Mouse (Mus musculus): ENCODE results near the gene Aco2. TPM values are rescaled to one million over a fixed set of nuclear protein-coding genes. Genes with fewer than 3 reads are reported as not detected.

The Aco2 gene
- polyA plus RNA-seq, 1 experiment from 2014 or later, result 105 TPM

GRCm38 (mm10) chr15:81939774-81940173 is 67.7 kb downstream of the Aco2 start:
- Histone ChIP-seq H3K9ac (no peak overlapping the region), H3K27me3 (peaks cover 33% of the 10 kb centered on the region), H3K4me1 (replicated peaks) (peaks cover 47% of the 10 kb centered on the region), H3K36me3 (no peaks in the 10 kb centered on the region), H3K4me3 (replicated peaks) (no peak overlapping the region), H3K9me3 (replicated peaks) (no peaks in the 10 kb centered on the region), H3K4me2 (no peak overlapping the region), H3K27ac (no peak overlapping the region)
- WGBS (ENCODE audit: insufficient replicate concordance), result 36% methylated on average over 4 of the region's 4 CpGs
- ATAC-seq (ENCODE audit: low read depth) (peak; percentile 62), DNase-seq (no peak)

DNA sequence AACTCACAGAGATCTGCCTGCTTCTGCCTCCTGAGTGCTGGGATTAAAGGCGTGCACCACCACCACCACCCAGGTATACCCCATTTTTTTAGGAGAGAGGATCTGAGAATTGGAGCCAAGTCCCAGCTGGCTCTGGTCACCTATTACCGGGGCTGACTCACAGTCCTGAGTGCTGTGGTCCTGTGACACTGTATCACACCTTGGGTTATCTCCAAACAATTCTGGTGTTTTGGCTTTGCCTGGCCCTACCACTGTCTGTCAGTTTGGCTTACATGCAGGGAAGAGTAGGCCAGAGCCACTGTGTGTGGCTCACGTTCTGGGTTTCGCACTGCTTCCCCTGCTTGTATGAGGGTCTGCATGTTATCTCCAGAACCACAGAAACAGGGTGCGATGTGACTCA is 68.1 kb downstream of the Aco2 start:
- DNase-seq (no peak), ATAC-seq (ENCODE audit: low read depth) (no peak)
- H3K9me3 ChIP-seq (replicated peaks), result no peaks in the 10 kb centered on the region
- H3K4me2 ChIP-seq, result no peak overlapping the region
- H3K36me3 ChIP-seq, result no peaks in the 10 kb centered on the region
- no peak overlapping the region for H3K27ac ChIP-seq
- H3K4me3 ChIP-seq (replicated peaks), result no peak overlapping the region
- 69% methylated on average over 5 of the region's 5 CpGs for WGBS (ENCODE audit: insufficient replicate concordance)
- H3K27me3 ChIP-seq, result peaks cover 33% of the 10 kb centered on the region
- H3K4me1 ChIP-seq (replicated peaks), result peaks cover 47% of the 10 kb centered on the region
- H3K9ac ChIP-seq, result no peak overlapping the region

- 76% methylated on average over 2 of the region's 2 CpGs for WGBS (ENCODE audit: insufficient replicate concordance)
- no peak overlapping the region for H3K4me3 ChIP-seq (replicated peaks)
- no peaks in the 10 kb centered on the region for H3K36me3 ChIP-seq
- no peak for ATAC-seq (ENCODE audit: low read depth)
- H3K9me3 ChIP-seq (replicated peaks), result no peaks in the 10 kb centered on the region
- H3K9ac ChIP-seq, result no peak overlapping the region
- H3K27ac ChIP-seq, result no peak overlapping the region
- no peak overlapping the region for H3K4me2 ChIP-seq
- peaks cover 45% of the 10 kb centered on the region for H3K4me1 ChIP-seq (replicated peaks)
- H3K27me3 ChIP-seq, result peaks cover 28% of the 10 kb centered on the region
- no peak for DNase-seq
Measured at GRCm38 (mm10) chr15:81941010-81941409, 68.9 kb downstream of the Aco2 start.

DNA sequence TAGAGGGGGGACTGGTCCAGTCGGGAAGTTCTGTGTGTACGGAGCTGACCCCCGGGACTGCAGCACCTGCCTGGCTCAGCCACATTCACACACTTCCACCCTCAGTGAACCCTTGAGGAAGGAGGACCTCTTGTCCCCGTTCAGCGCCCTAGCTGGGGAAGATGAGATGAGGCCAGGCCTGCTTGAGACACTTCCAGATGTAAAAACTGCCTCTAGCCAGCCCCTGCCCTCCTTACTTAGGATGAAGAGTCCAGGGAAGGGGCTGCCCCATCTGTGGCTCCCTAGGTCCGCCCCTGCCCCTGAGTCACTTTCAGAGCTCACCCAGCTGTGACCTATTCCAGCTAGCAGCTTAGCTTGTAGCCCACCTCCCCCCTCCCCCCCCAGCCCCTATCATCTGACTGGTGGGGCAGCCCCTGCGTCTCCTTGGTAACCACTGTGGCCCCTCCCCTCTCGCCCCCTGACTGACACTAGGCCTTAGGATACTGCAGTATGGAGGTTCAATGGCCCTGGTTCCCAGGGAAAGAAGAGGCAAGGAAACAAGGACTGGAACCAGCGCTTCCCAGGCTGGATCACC is 71.2 kb downstream of the Aco2 start:
- Histone ChIP-seq H3K4me2 (no peak overlapping the region), H3K27me3 (peaks cover 5% of the 10 kb centered on the region; the same call in 1 of the 2 replicates), H3K36me3 (no peaks in the 10 kb centered on the region), H3K4me3 (replicated peaks) (no peak overlapping the region), H3K4me1 (replicated peaks) (peaks cover 29% of the 10 kb centered on the region), H3K27ac (no peak overlapping the region), H3K9ac (no peak overlapping the region), H3K9me3 (replicated peaks) (no peaks in the 10 kb centered on the region)
- DNase-seq, result no peak
- ATAC-seq (ENCODE audit: low read depth), result no peak
- 30% methylated on average over 9 of the region's 9 CpGs for WGBS (ENCODE audit: insufficient replicate concordance)

GRCm38 (mm10) chr15:81949076-81949475 is 77.0 kb downstream of the Aco2 start:
- Histone ChIP-seq H3K9me3 (replicated peaks) (no peaks in the 10 kb centered on the region), H3K27ac (no peak overlapping the region), H3K4me2 (no peak overlapping the region), H3K36me3 (peaks cover 28% of the 10 kb centered on the region), H3K4me3 (replicated peaks) (no peak overlapping the region), H3K27me3 (no peaks in the 10 kb centered on the region), H3K9ac (no peak overlapping the region), H3K4me1 (replicated peaks) (peaks cover 10% of the 10 kb centered on the region)
- WGBS (ENCODE audit: insufficient replicate concordance), result 68% methylated on average over 10 of the region's 10 CpGs
- no peak for ATAC-seq (ENCODE audit: low read depth)
- no peak for DNase-seq

- Histone ChIP-seq H3K27me3 (no peaks in the 10 kb centered on the region), H3K9me3 (replicated peaks) (no peaks in the 10 kb centered on the region), H3K4me1 (replicated peaks) (peaks cover 10% of the 10 kb centered on the region), H3K4me2 (no peak overlapping the region), H3K9ac (no peak overlapping the region), H3K4me3 (replicated peaks) (no peak overlapping the region), H3K36me3 (peaks cover 33% of the 10 kb centered on the region), H3K27ac (no peak overlapping the region)
- 68% methylated on average over 11 of the region's 11 CpGs for WGBS (ENCODE audit: insufficient replicate concordance)
- no peak for DNase-seq
- no peak for ATAC-seq (ENCODE audit: low read depth)
Measured at GRCm38 (mm10) chr15:81949476-81950131, 77.5 kb downstream of the Aco2 start.

DNA sequence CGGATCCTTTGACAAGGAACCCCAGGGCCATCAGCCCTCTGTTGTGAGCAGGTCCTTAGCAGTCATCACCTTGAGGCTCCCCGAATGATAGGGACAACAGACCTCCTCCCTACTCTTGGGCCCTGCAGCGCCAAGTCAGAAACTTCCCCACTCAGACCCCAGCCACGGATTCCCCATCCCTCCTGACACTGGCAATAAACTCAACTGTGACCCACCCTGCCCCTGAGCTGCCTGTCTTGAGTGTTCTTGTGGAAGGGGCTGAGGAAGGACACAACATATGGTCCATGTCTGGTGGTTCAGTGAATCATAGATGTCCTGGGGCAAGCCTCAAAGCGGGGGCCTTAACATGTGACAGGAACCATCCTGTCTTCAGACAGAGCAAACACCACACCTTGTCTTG is 78.6 kb downstream of the Aco2 start:
- Histone ChIP-seq H3K4me1 (replicated peaks) (peaks cover 10% of the 10 kb centered on the region), H3K36me3 (peaks cover 44% of the 10 kb centered on the region), H3K9me3 (replicated peaks) (no peaks in the 10 kb centered on the region), H3K27ac (no peak overlapping the region), H3K27me3 (no peaks in the 10 kb centered on the region), H3K4me2 (no peak overlapping the region), H3K4me3 (replicated peaks) (no peak overlapping the region), H3K9ac (no peak overlapping the region)
- DNase-seq (no peak), ATAC-seq (ENCODE audit: low read depth) (no peak)
- WGBS (ENCODE audit: insufficient replicate concordance), result 72% methylated on average over 5 of the region's 5 CpGs

- DNase-seq (no peak), ATAC-seq (ENCODE audit: low read depth) (no peak)
Measured at GRCm38 (mm10) chr15:81951159-81951558, 79.0 kb downstream of the Aco2 start.

GRCm38 (mm10) chr15:81952310-81952709 is 80.2 kb downstream of the Aco2 start:
- ATAC-seq (ENCODE audit: low read depth), result no peak
- Histone ChIP-seq H3K27ac (no peak overlapping the region), H3K4me1 (replicated peaks) (peaks cover 10% of the 10 kb centered on the region), H3K4me3 (replicated peaks) (no peak overlapping the region), H3K4me2 (no peak overlapping the region), H3K9me3 (replicated peaks) (no peaks in the 10 kb centered on the region), H3K27me3 (no peaks in the 10 kb centered on the region), H3K36me3 (peaks cover 54% of the 10 kb centered on the region), H3K9ac (no peak overlapping the region)
- DNase-seq, result no peak
- 86% methylated on average over 4 of the region's 4 CpGs for WGBS (ENCODE audit: insufficient replicate concordance)

More at GRCm38 (mm10) chr15:81951159-81951558, 79.0 kb downstream of the Aco2 start:
- Histone ChIP-seq H3K4me1 (replicated peaks) (peaks cover 10% of the 10 kb centered on the region), H3K4me3 (replicated peaks) (no peak overlapping the region), H3K27ac (no peak overlapping the region), H3K4me2 (no peak overlapping the region), H3K9me3 (replicated peaks) (no peaks in the 10 kb centered on the region), H3K36me3 (peaks cover 49% of the 10 kb centered on the region), H3K9ac (no peak overlapping the region), H3K27me3 (no peaks in the 10 kb centered on the region)
- 83% methylated on average over 9 of the region's 9 CpGs for WGBS (ENCODE audit: insufficient replicate concordance)

- no peak for DNase-seq
- Histone ChIP-seq H3K9ac (no peak overlapping the region), H3K9me3 (replicated peaks) (no peaks in the 10 kb centered on the region), H3K36me3 (peaks cover 54% of the 10 kb centered on the region), H3K4me1 (replicated peaks) (peaks cover 15% of the 10 kb centered on the region), H3K4me2 (no peak overlapping the region), H3K27me3 (no peaks in the 10 kb centered on the region), H3K4me3 (replicated peaks) (no peak overlapping the region), H3K27ac (no peak overlapping the region)
- ATAC-seq (ENCODE audit: low read depth), result no peak
- 92% methylated on average over 9 of the region's 9 CpGs for WGBS (ENCODE audit: insufficient replicate concordance)
Measured at GRCm38 (mm10) chr15:81954151-81954583, 82.1 kb downstream of the Aco2 start.

GRCm38 (mm10) chr15:81954716-81955115 is 82.6 kb downstream of the Aco2 start:
- H3K9me3 ChIP-seq (replicated peaks), result no peaks in the 10 kb centered on the region
- DNase-seq, result no peak
- no peak overlapping the region for H3K4me2 ChIP-seq
- no peaks in the 10 kb centered on the region for H3K27me3 ChIP-seq
- H3K9ac ChIP-seq, result no peak overlapping the region
- no peak overlapping the region for H3K4me3 ChIP-seq (replicated peaks)
- WGBS (ENCODE audit: insufficient replicate concordance), result 89% methylated on average over 6 of the region's 6 CpGs
- ATAC-seq (ENCODE audit: low read depth), result no peak
- H3K36me3 ChIP-seq, result peaks cover 54% of the 10 kb centered on the region
- peaks cover 21% of the 10 kb centered on the region for H3K4me1 ChIP-seq (replicated peaks)
- H3K27ac ChIP-seq, result no peak overlapping the region

DNA sequence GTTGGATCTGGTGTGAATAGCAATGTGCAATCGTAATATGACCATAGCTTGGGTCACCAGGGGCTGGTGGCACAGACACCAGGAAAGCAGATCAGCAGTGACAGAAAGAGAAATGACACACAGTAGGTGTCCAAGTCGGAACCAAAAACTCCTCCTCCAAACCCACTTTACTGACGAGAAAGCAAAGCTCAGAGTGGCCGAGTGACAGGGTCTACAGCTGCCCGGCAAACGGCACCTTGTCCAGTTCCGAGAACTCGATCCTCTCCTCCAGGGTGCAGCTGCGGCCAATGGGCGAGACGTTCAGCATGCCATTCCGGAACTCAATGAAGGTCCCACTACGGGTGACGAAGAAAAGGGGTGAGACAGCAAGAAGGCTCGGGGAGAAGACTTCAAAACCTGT is 83.3 kb downstream of the Aco2 start:
- DNase-seq (no peak), ATAC-seq (ENCODE audit: low read depth) (no peak)
- H3K36me3 ChIP-seq, result peaks cover 54% of the 10 kb centered on the region
- H3K9me3 ChIP-seq (replicated peaks), result no peaks in the 10 kb centered on the region
- H3K27ac ChIP-seq, result no peak overlapping the region
- no peak overlapping the region for H3K4me2 ChIP-seq
- 88% methylated on average over 15 of the region's 15 CpGs for WGBS (ENCODE audit: insufficient replicate concordance)
- no peak overlapping the region for H3K9ac ChIP-seq
- no peak overlapping the region for H3K4me3 ChIP-seq (replicated peaks)
- peaks cover 26% of the 10 kb centered on the region for H3K4me1 ChIP-seq (replicated peaks)
- no peaks in the 10 kb centered on the region for H3K27me3 ChIP-seq
